Mouse (Mus musculus) ES-Bruce4 (cell line): Measurements from ENCODE around the gene Baiap2l1.

Experiments
- CTCF ChIP-seq: IDR thresholded peaks from one replicate; pipeline ENCODE4 v1.8.1; 2011; ENCODE audit warnings: low read depth, low read length
- POLR2A ChIP-seq: IDR thresholded peaks from one replicate; pipeline ENCODE4 v1.8.1; 2011; ENCODE audit warnings: low read length; ENCODE audit not compliant: insufficient read depth

DNA sequence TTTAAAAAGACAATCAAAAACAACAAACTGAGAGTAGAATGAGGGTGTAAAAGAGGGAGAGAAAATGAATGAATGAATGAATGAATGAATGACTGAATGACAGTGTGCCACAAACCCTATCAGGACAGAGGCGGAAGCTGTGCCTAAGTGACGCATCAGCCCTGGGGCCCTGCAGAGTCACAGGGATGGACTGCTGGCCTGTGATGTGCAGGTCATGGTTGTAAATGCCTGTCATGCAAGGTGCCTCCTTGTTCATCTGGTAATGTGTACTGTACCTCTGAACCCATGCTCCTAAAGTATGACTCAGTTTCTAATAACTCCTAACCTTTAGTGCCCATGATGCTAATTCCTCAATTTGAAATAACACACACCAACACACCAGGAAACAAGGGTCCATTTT, 54.8 kb downstream of the Baiap2l1 start:
- TF ChIP-seq CTCF (no peak), POLR2A (no peak)
